Mouse (Mus musculus): ENCODE measurements around the gene Paxx. TPM values are rescaled to one million over a fixed set of nuclear protein-coding genes. Genes with fewer than 3 reads are reported as not detected.

The Paxx gene
- total and polyA plus RNA-seq, 3 experiments: 13.9 to 16.2 (median 15.1) TPM

- Histone ChIP-seq H3K79me2 (replicated peaks; ENCODE audit: control insufficient read depth, extremely low read depth, insufficient read depth, poor library complexity, severe bottlenecking) (peaks cover 2% of the 10 kb centered on the region; the same call in 1 of the 2 replicates), H3K4me1 (ENCODE audit: control insufficient read depth in 1 of 2, insufficient read depth in 2 of 2) (peaks cover 33 to 50% of the 10 kb centered on the region in 2 experiments), H3K9me3 (replicated peaks; ENCODE audit: low read length) (no peaks in the 10 kb centered on the region), H3K9ac (ENCODE audit: insufficient read depth, low read depth) (no peak overlapping the region), H3K27me3 (replicated peaks) (no peaks in the 10 kb centered on the region), H3K4me3 (replicated peaks in 1 of 3; ENCODE audit: low read depth in 2 of 3, low read length in 2 of 3, poor library complexity in 1 of 3) (peak overlapping the region in 1 of 3 experiments; percentile 18), H3K27ac (ENCODE audit: insufficient read depth, low read depth) (peak overlapping the region; percentile 35), H3K4me2 (ENCODE audit: insufficient read depth, low read depth, poor library complexity, severe bottlenecking) (peak overlapping the region; percentile 8; the same call in 1 of the 2 replicates), H3K36me3 (replicated peaks in 1 of 2; ENCODE audit: control insufficient read depth in 1 of 2, insufficient read depth in 1 of 2, low read length in 1 of 2) (peaks cover 11 to 25% of the 10 kb centered on the region in 2 experiments)
- no peak for DNase-seq (ENCODE audit: extremely low read depth)
- in situ Hi-C loops (cut with MboI; ENCODE audit: low pct_ligation_motif_present, low pct_unique_long_range_greater_than_20kb, low sequenced_read_pairs): no loop called here
- TF ChIP-seq BHLHE40 (IDR thresholded peaks at IDR 0.05; ENCODE audit: low read depth, low read length) (no peak), MAFK (IDR thresholded peaks at IDR 0.05; ENCODE audit: insufficient replicate concordance, low read length) (no peak), ZNF384 (IDR thresholded peaks at IDR 0.05; ENCODE audit: low read depth, low read length) (no peak), SIN3A (IDR thresholded peaks at IDR 0.05; ENCODE audit: low read length) (no peak), POLR2AphosphoS2 (IDR thresholded peaks at IDR 0.05; ENCODE audit: low read depth, low read length) (no peak), MAX (IDR thresholded peaks at IDR 0.05; ENCODE audit: low read length) (no peak), MXI1 (IDR thresholded peaks at IDR 0.05; ENCODE audit: low read depth, low read length) (no peak), ZMIZ1 (IDR thresholded peaks at IDR 0.05; ENCODE audit: low read depth, low read length) (no peak), USF1 (IDR thresholded peaks at IDR 0.05; ENCODE audit: low read depth, low read length) (no peak), TBP (conservative IDR thresholded peaks at IDR 0.05; ENCODE audit: low read depth, low read length) (no peak), ZKSCAN1 (IDR thresholded peaks at IDR 0.05; ENCODE audit: borderline replicate concordance, low read depth, low read length) (no peak), NELFE (IDR thresholded peaks at IDR 0.05; ENCODE audit: low read depth, low read length) (no peak), CTCF (conservative IDR thresholded peaks at IDR 0.05 in 1 of 2, IDR thresholded peaks at IDR 0.05 in 1 of 2; ENCODE audit: low read depth in 2 of 2, low read length in 2 of 2) (no peak), MAZ (IDR thresholded peaks at IDR 0.05; ENCODE audit: low read depth, low read length) (no peak), RCOR1 (conservative IDR thresholded peaks at IDR 0.05; ENCODE audit: low read depth, low read length) (no peak), ETS1 (conservative IDR thresholded peaks at IDR 0.05; ENCODE audit: low read depth, low read length) (no peak), ELF1 (IDR thresholded peaks at IDR 0.05; ENCODE audit: low read depth, low read length) (no peak)
- dilution Hi-C loops (cut with MboI; ENCODE audit: extremely low pct_ligation_motif_present, extremely low pct_unique_long_range_greater_than_20kb, low sequenced_read_pairs): no loop called here
Measured at GRCm38 (mm10) chr2:25461407-25461806, 513 bp upstream of the Paxx start.

DNA sequence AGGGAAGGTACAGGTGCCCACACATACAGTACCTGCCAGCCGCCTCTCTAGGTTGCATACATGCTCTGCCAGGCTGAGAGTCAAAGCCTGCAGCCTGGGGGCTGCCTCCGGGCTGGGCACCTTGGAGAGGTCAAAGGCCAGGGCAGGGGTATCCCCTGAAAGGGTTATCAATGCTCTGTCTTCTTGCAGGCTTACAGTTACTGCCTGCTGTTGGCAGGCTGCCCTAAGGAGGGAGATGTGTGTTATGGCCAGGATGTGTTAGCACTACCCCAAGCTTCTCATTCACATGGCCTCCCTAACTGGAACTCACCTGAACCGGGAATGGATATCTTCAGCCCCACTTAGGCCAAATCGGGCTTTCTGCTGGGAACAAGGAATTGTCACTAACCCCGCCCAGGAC is 759 bp downstream of the Paxx start:
- Histone ChIP-seq H3K36me3 (replicated peaks in 1 of 2; ENCODE audit: control insufficient read depth in 1 of 2, insufficient read depth in 1 of 2, low read length in 1 of 2) (peaks cover 11 to 29% of the 10 kb centered on the region in 2 experiments), H3K4me2 (ENCODE audit: insufficient read depth, low read depth, poor library complexity, severe bottlenecking) (peak overlapping the region; percentile 77), H3K9me3 (replicated peaks; ENCODE audit: low read length) (no peaks in the 10 kb centered on the region), H3K9ac (ENCODE audit: insufficient read depth, low read depth) (peak overlapping the region; percentile 47), H3K4me3 (replicated peaks in 1 of 3; ENCODE audit: low read depth in 2 of 3, low read length in 2 of 3, poor library complexity in 1 of 3) (peak overlapping the region; percentile 68 to 90 (median 74)), H3K4me1 (ENCODE audit: control insufficient read depth in 1 of 2, insufficient read depth in 2 of 2) (peaks cover 21 to 38% of the 10 kb centered on the region in 2 experiments), H3K27me3 (replicated peaks) (no peaks in the 10 kb centered on the region), H3K27ac (ENCODE audit: insufficient read depth, low read depth) (no peak overlapping the region), H3K79me2 (replicated peaks; ENCODE audit: control insufficient read depth, extremely low read depth, insufficient read depth, poor library complexity, severe bottlenecking) (peaks cover 2% of the 10 kb centered on the region; the same call in 1 of the 2 replicates)
- in situ Hi-C loops (cut with MboI; ENCODE audit: low pct_ligation_motif_present, low pct_unique_long_range_greater_than_20kb, low sequenced_read_pairs) (no loop called here), dilution Hi-C loops (cut with MboI; ENCODE audit: extremely low pct_ligation_motif_present, extremely low pct_unique_long_range_greater_than_20kb, low sequenced_read_pairs) (no loop called here)
- TF ChIP-seq ZNF384 (IDR thresholded peaks at IDR 0.05; ENCODE audit: low read depth, low read length) (no peak), SMC3 (IDR thresholded peaks at IDR 0.05; ENCODE audit: low read depth, low read length) (no peak), RAD21 (IDR thresholded peaks at IDR 0.05; ENCODE audit: low read depth, low read length) (no peak), KAT2A (IDR thresholded peaks at IDR 0.05; ENCODE audit: insufficient replicate concordance, low read length) (no peak), ELF1 (IDR thresholded peaks at IDR 0.05; ENCODE audit: low read depth, low read length) (no peak), ZMIZ1 (IDR thresholded peaks at IDR 0.05; ENCODE audit: low read depth, low read length) (no peak), TBP (conservative IDR thresholded peaks at IDR 0.05; ENCODE audit: low read depth, low read length) (no peak), MAX (IDR thresholded peaks at IDR 0.05; ENCODE audit: low read length) (no peak), JUN (IDR thresholded peaks at IDR 0.05; ENCODE audit: insufficient read depth, low read depth, low read length) (no peak), MXI1 (IDR thresholded peaks at IDR 0.05; ENCODE audit: low read depth, low read length) (no peak), USF1 (IDR thresholded peaks at IDR 0.05; ENCODE audit: low read depth, low read length) (no peak)
- no peak for DNase-seq (ENCODE audit: extremely low read depth)

Data from CH12.LX (cell line).